Mouse (Mus musculus) kidney, adult 8-10 months (tissue): ENCODE results near the gene Acad10.
A peak's percentile ranks its signal among the peaks of the same experiment; 100 is the strongest.
"Not testable (repeated sequence)": the region's sequence is repeated elsewhere in the genome, so short reads cannot be mapped to it uniquely, and the experiment has no call there.

Source experiments
- DNase-seq, 2 experiments: peaks; one replicate each; pipeline ENCODE4 v3.0.0; 2022

Acad10 gene

DNA sequence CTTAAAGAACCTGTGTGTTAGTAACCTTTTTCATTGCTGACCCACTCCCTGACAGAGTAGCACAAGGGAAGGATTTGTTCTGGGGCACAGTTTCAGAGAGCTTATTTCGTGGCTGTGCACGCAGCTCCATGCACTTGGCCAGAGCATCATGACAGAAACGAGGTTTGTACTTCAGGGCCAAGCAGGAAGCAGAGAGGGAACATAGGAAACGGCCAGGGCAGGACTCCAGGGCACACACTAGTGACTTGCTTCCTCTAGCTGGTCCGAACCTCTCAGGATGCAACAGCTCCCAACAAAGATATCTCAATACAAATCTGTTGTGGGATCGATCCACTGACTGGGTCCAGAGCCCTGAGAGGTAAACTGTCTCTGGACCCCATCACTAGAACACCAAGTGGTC is 3.4 kb downstream of the Acad10 start:
- DNase-seq = peak in 1 of 2 experiments; percentile 50

- DNase-seq = peak in 1 of 2 experiments; percentile 29
Observed at GRCm38 (mm10) chr5:121654526-121654925, 5.8 kb downstream of the Acad10 start.

DNA sequence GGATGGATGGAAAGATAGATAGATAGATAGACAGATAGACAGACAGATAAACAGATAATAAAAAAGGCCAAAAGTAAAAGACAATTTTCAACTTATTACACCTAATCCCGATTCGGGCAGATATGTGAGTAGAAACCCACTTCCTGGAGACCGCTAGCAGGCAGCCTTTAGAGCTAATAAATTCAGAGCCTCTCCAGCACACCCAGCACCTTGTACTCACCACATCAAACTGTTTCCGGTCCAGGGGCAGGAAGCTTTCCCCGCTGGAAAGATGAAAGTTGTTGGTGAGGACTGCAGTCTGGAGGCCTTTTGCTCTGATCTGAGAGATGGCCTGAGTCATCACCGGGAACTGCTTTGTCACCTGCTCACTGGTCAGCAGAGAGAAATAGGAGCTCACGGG is 11.2 kb downstream of the Acad10 start:
- DNase-seq = no peak

- no peak for DNase-seq
Observed at GRCm38 (mm10) chr5:121639601-121640000, 20.7 kb downstream of the Acad10 start.

DNA sequence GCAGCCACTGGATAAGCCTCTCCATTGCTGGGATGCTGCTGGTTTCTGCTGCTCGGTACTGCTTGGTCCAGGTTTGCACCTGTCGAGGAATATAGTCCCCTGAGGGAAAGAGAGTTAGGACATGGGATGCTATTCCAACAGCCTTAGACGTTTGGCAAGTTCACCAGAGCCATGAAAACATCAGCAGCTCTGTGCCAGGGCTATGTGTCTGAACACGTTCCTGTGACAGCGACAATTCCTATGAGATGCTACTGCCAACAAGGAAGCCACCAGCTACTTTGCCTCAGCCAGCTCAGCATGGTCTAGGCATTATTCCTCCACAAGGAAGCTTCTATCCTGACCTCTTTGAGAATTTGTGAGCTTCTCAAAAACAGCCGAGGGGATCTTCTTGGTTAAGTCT is 23.0 kb downstream of the Acad10 start:
- no peak for DNase-seq

GRCm38 (mm10) chr5:121634668-121635067 is 25.6 kb downstream of the Acad10 start:
- DNase-seq = no peak

DNA sequence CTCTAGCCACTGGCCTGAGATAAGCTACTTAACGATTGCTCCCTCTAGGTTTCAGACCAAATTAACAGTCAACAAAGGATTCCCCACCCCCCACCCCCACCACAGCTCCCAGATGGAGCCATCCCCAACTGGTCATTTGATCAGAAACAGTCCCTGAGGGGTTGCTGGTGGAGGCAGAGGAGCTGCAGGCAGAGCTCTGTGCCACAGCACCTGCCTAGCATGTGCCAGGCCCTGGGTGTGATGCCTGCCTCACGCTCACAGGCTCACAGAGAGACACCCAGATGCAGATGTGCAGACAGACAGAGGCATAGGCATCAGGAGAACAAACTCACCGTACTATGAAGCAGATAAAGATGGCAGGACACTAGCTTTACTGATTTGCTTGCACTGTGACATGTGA is 27.5 kb downstream of the Acad10 start:
- DNase-seq = no peak

DNA sequence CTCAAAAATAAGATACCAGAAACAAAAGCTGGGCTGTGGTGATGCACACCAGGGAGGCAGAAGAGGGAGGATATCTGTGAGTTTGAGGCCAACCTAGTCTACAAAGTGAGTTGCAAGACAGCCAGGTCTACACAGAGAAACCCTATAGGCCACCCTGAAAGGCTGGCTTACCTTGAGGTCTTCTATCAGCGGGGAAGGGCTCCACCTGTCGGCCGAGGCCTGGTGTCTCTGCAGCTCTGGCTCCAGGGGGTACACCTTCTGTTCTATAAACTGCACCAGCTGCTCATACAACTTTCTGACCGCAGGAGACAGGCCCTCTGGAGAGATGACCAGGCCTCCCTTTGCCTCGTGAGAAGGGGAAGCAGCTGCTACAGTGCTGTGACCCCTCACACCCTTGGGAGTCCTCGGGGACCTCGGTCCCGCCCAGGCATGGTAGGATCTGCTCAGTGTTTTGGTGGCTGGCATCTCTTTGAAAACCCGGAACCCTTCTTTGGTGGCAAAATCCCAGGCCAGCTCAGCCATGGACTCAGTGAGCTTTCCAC is 29.1 kb downstream of the Acad10 start:
- peak in 1 of 2 experiments; percentile 26 for DNase-seq

GRCm38 (mm10) chr5:121627871-121628270 is 32.4 kb downstream of the Acad10 start:
- peak; percentile 46 to 83 for DNase-seq

DNA sequence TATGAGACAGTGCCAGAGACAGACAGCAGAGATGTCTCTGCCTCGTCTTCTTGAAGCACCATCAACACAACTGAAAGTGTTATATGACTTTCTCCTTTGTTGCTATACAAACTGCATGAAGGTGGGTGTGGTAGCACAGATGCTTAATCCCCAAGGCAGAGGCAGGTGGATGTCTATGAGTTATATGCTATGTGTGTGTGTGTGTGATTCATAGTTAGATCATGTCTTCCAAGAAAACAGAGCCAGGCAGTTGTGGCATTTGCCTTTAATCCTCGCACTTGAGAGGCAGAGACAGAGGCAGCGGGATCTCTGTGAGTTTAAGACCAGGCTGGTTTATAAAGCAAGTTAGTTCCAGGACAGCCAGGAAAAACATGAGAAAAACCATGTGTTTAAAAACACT is 37.1 kb downstream of the Acad10 start:
- DNase-seq = no peak

- no peak for DNase-seq
Observed at GRCm38 (mm10) chr5:121621102-121621501, 39.2 kb downstream of the Acad10 start.

- DNase-seq = peak; percentile 80 to 85
Observed at GRCm38 (mm10) chr5:121618592-121619513, 41.5 kb downstream of the Acad10 start, which contains the start of gene Acad12. TSS of gene Acad12 (minus strand) at chr5:121618938.

DNA sequence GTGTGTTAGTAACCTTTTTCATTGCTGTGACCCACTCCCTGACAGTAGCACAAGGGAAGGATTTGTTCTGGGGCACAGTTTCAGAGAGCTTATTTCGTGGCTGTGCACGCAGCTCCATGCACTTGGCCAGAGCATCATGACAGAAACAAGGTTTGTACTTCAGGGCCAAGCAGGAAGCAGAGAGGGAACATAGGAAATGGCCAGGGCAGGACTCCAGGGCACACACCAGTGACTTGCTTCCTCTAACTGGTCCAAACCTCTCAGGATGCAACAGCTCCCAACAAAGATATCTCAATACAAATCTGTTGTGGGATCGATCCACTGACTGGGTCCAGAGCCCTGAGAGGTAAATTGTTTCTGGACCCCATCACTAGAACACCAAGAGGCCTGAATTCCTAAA is 45.4 kb downstream of the Acad10 start:
- not testable (repeated sequence) for DNase-seq

- no peak for DNase-seq
Observed at GRCm38 (mm10) chr5:121612036-121612435, 48.3 kb downstream of the Acad10 start.

GRCm38 (mm10) chr5:121609556-121610135 is 50.7 kb downstream of the Acad10 start:
- DNase-seq = not testable (repeated sequence)

- DNase-seq = peak; percentile 62 to 85
Observed at GRCm38 (mm10) chr5:121606151-121606550, 54.2 kb downstream of the Acad10 start.

- DNase-seq = peak in 1 of 2 experiments; percentile 45
Observed at GRCm38 (mm10) chr5:121603815-121604214, 56.5 kb downstream of the Acad10 start.

GRCm38 (mm10) chr5:121601547-121602299 is 58.6 kb downstream of the Acad10 start:
- peak; percentile 88 to 94 for DNase-seq

GRCm38 (mm10) chr5:121598871-121599610 is 61.3 kb downstream of the Acad10 start:
- no peak for DNase-seq

DNA sequence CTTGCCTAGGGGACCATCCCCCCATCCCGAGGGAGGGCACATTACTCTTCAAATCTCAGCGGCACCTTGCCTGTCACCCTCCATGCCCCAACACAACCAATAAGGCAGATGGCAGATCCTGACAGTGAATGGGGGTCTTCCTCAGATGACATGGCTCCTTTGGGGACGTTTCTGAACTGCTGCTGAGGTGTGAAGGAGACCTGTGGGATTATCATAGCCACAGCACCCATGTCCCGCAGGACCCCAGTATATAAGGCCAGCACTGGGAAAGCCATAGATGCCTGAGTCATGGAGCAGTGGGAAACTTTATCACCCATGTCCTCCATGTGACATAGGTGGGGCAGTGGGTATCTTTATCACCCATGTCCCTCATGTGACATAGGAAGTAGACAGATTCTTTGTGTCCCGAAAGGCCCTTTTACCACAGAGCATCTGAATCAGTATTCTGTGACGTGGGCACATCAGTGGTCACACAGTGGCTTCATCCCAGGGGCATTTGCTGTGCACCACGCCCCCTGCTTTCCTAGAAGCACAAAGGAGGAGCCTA is 62.2 kb downstream of the Acad10 start:
- DNase-seq = no peak

- DNase-seq = no peak
Observed at GRCm38 (mm10) chr5:121597332-121597731, 63.0 kb downstream of the Acad10 start.

- no peak for DNase-seq
Observed at GRCm38 (mm10) chr5:121596226-121596625, 64.1 kb downstream of the Acad10 start.
